Mouse (Mus musculus) embryonic facial prominence, embryonic 12.5 days (tissue): ENCODE data around the gene Sdccag8. TPM values are rescaled to one million over a fixed set of nuclear protein-coding genes. Genes with fewer than 3 reads are reported as not detected.

ENCODE experiments used
- ATAC-seq: fragments of 200-750 bp; cut with Nextera tagmentation; 2 replicates; pipeline ENCODE4 v1.8.0; 2017; ENCODE audit not compliant: insufficient number of reproducible peaks, insufficient read depth, low FRiP score, low TSS enrichment
- H3K27ac ChIP-seq: fragments of 300-500 bp; sonication (generic); 2 replicates; pipeline ENCODE4 v1.5.1; 2016; ENCODE audit warnings: mild to moderate bottlenecking
- H3K27me3 ChIP-seq: fragments of 300-500 bp; sonication (generic); 2 replicates; pipeline ENCODE4 v1.6.1; 2016; ENCODE audit warnings: mild to moderate bottlenecking, moderate library complexity
- H3K36me3 ChIP-seq: fragments of 300-500 bp; sonication (generic); 2 replicates; pipeline ENCODE4 v1.6.1; 2016; ENCODE audit warnings: mild to moderate bottlenecking
- H3K4me1 ChIP-seq: fragments of 300-500 bp; sonication (generic); 2 replicates; pipeline ENCODE4 v1.6.1; 2016
- H3K4me2 ChIP-seq: fragments of 300-500 bp; sonication (generic); replicated peaks from 2 replicates; pipeline ENCODE4 v1.6.1; 2016; ENCODE audit warnings: mild to moderate bottlenecking, moderate library complexity
- H3K4me3 ChIP-seq: fragments of 300-500 bp; sonication (generic); 2 replicates; pipeline ENCODE4 v1.5.1; 2016; ENCODE audit warnings: mild to moderate bottlenecking
- H3K9ac ChIP-seq: fragments of 300-500 bp; sonication (generic); 2 replicates; pipeline ENCODE4 v1.6.1; 2016; ENCODE audit warnings: mild to moderate bottlenecking, moderate library complexity
- H3K9me3 ChIP-seq: fragments of 300-500 bp; sonication (generic); 2 replicates; pipeline ENCODE4 v1.6.1; 2016; ENCODE audit warnings: mild to moderate bottlenecking, moderate library complexity
- WGBS: fragments of 180-500 bp; shearing (Covaris S2); methylation state at CpG from one replicate; pipeline ENCODE4 v1.1.7; 2016; 5-methylcytosine and 5-hydroxymethylcytosine counted together
- polyA plus RNA-seq: library from polyadenylated mRNA; unstranded; fragments of >200 nt; fragmentation: Nextera tagmentation; extraction: Ambion mirVana; gene quantifications from 2 replicates; pipeline ENCODE4 v1.2.1, GENCODE M21; 2016

Gene Sdccag8
- polyA plus RNA-seq: 17.0 and 19.3 TPM in 2 replicates

GRCm38 (mm10) chr1:176814591-176815062, at the start of gene Sdccag8:
Gene Sdccag8 (plus strand): TSS chr1:176814660.
- Histone ChIP-seq H3K27me3 (no peaks in the 10 kb centered on the region), H3K4me2 (peak within 1 kb of the TSS; percentile 75), H3K9ac (peak within 1 kb of the TSS; percentile 90), H3K27ac (peak within 1 kb of the TSS; percentile 93), H3K9me3 (no peaks in the 10 kb centered on the region), H3K4me3 (peak within 1 kb of the TSS; percentile 94), H3K36me3 (no peaks in the 10 kb centered on the region), H3K4me1 (peaks cover 15% of the 10 kb centered on the region; the same call in 1 of the 2 replicates)
- peak; percentile 97 for ATAC-seq
- under 1% methylated on average over 25 of the region's 25 CpGs for WGBS

DNA sequence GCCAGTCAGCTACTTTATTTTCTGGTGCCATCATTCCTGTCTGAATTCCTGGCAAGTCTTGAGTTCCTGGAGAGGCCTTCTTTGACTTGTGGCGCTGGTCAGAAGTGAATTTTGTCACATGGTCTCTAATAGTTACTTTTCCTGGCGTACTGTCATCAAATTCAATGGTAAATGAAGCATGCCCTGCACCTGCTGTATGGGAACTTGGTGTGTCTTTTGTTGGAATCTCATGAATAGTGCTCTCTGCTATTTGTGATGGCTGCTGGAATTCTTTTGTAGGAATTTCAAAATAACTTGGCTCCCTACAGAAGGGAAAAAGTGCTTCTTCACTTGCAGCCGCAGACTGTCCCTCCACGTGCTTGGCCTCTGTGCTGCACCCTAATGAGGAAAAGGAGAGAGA, 39.9 kb upstream of the Sdccag8 start:
- H3K4me3 ChIP-seq: no peak overlapping the region
- no peaks in the 10 kb centered on the region for H3K9me3 ChIP-seq
- WGBS: 87% methylated on average over 4 of the region's 4 CpGs
- H3K9ac ChIP-seq: no peak overlapping the region
- no peak overlapping the region for H3K27ac ChIP-seq
- no peaks in the 10 kb centered on the region for H3K27me3 ChIP-seq
- H3K4me1 ChIP-seq: no peaks in the 10 kb centered on the region
- no peak for ATAC-seq
- peaks cover 33% of the 10 kb centered on the region for H3K36me3 ChIP-seq
- no peak overlapping the region for H3K4me2 ChIP-seq

DNA sequence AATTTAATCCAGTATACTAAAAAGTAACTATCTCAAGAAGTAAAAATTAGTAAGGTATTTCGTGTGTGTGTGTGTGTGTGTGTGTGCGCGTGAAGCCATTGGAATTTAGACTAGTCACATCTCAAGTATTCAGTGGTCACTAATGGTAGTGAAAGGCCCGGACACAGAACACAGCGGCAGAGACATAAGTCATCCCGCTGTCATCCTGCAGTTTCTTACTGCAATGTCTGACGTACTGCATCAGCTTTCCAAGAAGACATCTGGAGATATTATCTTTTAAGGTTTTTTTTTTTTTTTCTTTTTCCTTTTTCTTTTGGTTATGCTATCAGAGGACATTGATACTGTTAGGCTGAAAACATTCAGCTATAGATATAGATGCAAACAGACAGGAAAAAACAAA, 25.1 kb upstream of the Sdccag8 start:
- Histone ChIP-seq H3K4me3 (no peak overlapping the region), H3K9ac (no peak overlapping the region), H3K4me2 (no peak overlapping the region), H3K9me3 (no peaks in the 10 kb centered on the region), H3K27ac (no peak overlapping the region), H3K27me3 (no peaks in the 10 kb centered on the region), H3K4me1 (no peaks in the 10 kb centered on the region), H3K36me3 (peaks cover 34% of the 10 kb centered on the region)
- 94% methylated on average over 7 of the region's 7 CpGs for WGBS
- no peak for ATAC-seq

- Histone ChIP-seq H3K27ac (no peak overlapping the region), H3K9ac (no peak overlapping the region), H3K9me3 (no peaks in the 10 kb centered on the region), H3K4me1 (peaks cover 4% of the 10 kb centered on the region; the same call in 1 of the 2 replicates), H3K4me3 (no peak overlapping the region), H3K36me3 (peaks cover 26% of the 10 kb centered on the region), H3K27me3 (no peaks in the 10 kb centered on the region), H3K4me2 (no peak overlapping the region)
- 94% methylated on average over 1 of the region's 1 CpGs for WGBS
- no peak for ATAC-seq
Observed at GRCm38 (mm10) chr1:176792175-176792574, 22.3 kb upstream of the Sdccag8 start.

DNA sequence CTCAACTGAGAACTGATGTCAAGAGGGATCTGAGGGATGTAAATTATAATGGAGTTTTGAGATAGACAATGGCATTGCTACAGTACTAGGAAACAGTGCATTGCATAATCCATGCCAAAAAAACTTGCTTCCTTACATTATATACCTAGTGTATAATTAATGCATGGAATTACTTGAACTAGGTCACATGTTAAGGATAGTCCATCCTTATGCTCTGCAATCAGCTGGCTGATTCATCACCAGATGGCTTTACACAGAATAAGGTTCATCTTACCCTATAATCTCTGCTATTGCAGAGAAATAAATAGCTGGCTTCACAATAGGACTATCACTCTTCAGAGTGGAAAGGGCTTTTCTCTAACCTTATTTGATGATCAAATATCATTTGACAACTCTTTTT, 15.8 kb upstream of the Sdccag8 start:
- Histone ChIP-seq H3K4me1 (peaks cover 19% of the 10 kb centered on the region), H3K9me3 (no peaks in the 10 kb centered on the region), H3K4me3 (no peak overlapping the region), H3K27me3 (no peaks in the 10 kb centered on the region), H3K27ac (no peak overlapping the region), H3K4me2 (no peak overlapping the region), H3K36me3 (no peaks in the 10 kb centered on the region), H3K9ac (no peak overlapping the region)
- no peak for ATAC-seq

DNA sequence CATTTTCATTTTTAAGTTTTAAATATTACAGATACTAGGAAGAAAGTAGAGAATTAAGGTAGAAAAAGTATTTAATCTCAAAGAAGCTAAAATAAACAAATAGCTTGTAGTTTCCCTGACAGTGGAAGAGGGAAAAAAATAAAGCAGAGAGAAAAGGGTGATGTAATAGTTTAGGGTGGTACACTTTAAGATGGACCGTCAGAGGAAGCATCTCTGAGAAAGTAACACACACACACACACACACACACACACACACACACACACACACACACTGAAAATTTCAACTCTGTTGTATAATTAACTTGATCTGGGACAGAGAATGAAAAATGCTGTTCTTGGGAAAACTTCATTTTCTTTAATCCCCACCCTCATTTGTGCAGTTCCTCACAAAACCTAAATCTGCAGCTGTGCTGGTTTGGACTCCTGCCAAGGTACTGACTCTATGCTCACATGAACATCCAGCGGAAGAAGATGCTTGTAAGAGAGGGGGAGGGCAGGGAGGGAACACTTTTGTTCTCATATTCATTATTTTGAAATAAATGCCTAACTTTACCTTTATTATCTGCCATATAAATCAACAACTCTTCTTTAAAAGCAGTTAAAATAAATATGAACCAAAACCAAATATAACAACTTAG, 13.6 kb upstream of the Sdccag8 start:
- Histone ChIP-seq H3K27me3 (no peaks in the 10 kb centered on the region), H3K9me3 (no peaks in the 10 kb centered on the region), H3K9ac (no peak overlapping the region), H3K4me3 (no peak overlapping the region), H3K4me2 (no peak overlapping the region), H3K4me1 (peaks cover 15% of the 10 kb centered on the region), H3K36me3 (no peaks in the 10 kb centered on the region), H3K27ac (no peak overlapping the region)
- WGBS: 28% methylated on average over 2 of the region's 2 CpGs
- ATAC-seq: 0 out of 2 replicates have a peak, but pooled peaks have one; percentile 60

DNA sequence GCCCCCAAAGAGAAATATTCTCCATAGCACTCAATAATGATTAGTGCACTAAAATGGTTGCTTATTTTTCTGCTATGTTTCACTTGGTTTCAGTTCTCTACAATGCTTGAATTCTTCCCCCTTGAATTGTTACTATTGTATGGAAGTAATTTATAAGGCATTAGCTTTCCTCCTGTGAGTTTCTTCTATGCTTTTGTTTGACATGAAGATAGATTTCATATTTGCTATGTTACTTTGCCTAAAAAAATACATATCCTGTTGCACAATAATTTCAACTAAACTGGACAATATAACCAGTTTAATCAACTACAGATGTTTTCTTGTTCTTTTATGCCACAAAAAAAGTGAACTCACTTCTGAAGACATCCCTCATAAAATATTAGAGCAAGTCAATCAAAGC, 4.3 kb upstream of the Sdccag8 start:
- H3K9ac ChIP-seq: no peak overlapping the region
- H3K9me3 ChIP-seq: no peaks in the 10 kb centered on the region
- no peaks in the 10 kb centered on the region for H3K36me3 ChIP-seq
- H3K27ac ChIP-seq: no peak overlapping the region
- H3K4me2 ChIP-seq: no peak overlapping the region
- no peaks in the 10 kb centered on the region for H3K27me3 ChIP-seq
- peaks cover 24% of the 10 kb centered on the region for H3K4me1 ChIP-seq
- H3K4me3 ChIP-seq: no peak overlapping the region
- ATAC-seq: no peak

- no peaks in the 10 kb centered on the region for H3K27me3 ChIP-seq
- H3K9me3 ChIP-seq: no peaks in the 10 kb centered on the region
- H3K36me3 ChIP-seq: no peaks in the 10 kb centered on the region
- peak overlapping the region; percentile 94; the same call in 1 of the 2 replicates for H3K4me3 ChIP-seq
- H3K27ac ChIP-seq: no peak overlapping the region
- no peak overlapping the region for H3K9ac ChIP-seq
- WGBS: 79% methylated on average over 3 of the region's 3 CpGs
- H3K4me2 ChIP-seq: peak overlapping the region; percentile 75
- H3K4me1 ChIP-seq: peaks cover 20% of the 10 kb centered on the region
- no peak for ATAC-seq
Observed at GRCm38 (mm10) chr1:176811892-176812291, 2.6 kb upstream of the Sdccag8 start.

GRCm38 (mm10) chr1:176812491-176813291, 1.8 kb upstream of the Sdccag8 start:
- Histone ChIP-seq H3K4me3 (peak overlapping the region; percentile 94), H3K9me3 (no peaks in the 10 kb centered on the region), H3K4me2 (peak overlapping the region; percentile 75), H3K27ac (peak overlapping the region; percentile 93), H3K27me3 (no peaks in the 10 kb centered on the region), H3K36me3 (no peaks in the 10 kb centered on the region), H3K9ac (peak overlapping the region; percentile 90), H3K4me1 (peaks cover 19% of the 10 kb centered on the region; the same call in 1 of the 2 replicates)
- ATAC-seq: no peak
- 23% methylated on average over 11 of the region's 11 CpGs for WGBS

DNA sequence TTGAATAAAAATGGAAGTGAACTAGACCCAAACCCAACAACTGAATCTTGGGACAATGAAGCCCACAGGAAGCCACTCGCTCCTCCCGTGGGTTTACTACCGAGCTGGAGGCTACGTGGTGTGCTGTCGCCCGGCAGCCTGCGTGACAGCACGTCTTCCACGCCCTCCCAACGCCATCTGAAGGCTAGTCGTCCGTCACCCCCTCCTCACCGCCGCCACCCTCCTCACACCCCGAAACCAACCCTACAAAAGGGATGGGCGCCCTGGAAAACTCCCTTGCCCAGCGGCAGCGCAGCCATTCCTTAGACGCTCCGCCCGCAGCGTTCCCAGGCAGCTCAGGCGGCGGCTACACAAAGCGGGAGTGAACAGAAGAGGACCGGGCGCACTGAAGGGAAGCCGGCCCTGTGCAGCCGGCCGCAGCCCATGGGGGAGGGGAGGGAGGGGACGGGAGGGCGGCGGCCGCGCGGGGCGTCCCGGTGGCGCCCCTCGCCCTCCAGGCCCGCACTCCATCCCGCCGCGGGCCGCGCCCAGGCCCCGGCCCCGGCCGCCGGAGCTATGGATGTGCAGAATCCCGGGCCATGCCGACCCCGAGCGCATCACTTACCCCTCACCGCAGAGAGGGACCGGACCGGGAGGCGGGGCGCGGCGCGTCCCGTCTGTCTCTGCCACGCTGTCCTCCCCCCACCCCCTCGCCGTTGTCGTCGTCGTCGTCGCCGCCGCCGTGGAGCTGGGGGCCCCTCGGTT, 996 bp upstream of the Sdccag8 start:
- Histone ChIP-seq H3K36me3 (no peaks in the 10 kb centered on the region), H3K27me3 (no peaks in the 10 kb centered on the region), H3K9ac (peak overlapping the region; percentile 90), H3K4me2 (peak overlapping the region; percentile 75), H3K27ac (peak overlapping the region; percentile 93), H3K4me3 (peak overlapping the region; percentile 94), H3K4me1 (peaks cover 19% of the 10 kb centered on the region; the same call in 1 of the 2 replicates), H3K9me3 (no peaks in the 10 kb centered on the region)
- WGBS: under 1% methylated on average over 64 of the region's 75 CpGs
- peak; percentile 38 for ATAC-seq

DNA sequence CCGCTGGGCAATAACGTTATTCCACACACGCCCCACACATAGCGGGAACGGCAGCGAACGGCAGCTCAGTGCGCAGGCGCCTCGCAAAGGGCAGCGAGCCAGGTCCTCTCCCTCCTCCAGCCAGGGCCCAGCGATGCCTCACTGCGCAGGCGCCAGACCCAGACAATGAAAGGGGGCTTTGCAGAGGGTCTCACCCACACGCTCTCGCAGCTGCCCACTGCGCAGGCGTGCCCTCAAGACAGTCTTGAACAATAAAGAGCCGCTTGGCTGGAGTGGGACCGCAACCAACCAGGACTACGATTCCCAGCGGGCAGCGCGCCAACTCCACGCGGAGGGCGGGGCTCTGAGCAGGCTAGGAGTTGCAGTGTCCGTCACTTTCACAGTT, 432 bp upstream of the Sdccag8 start, which contains the start of gene Cep170:
TSS of gene Cep170 (minus strand) at position 32 of the 385 bp plus-strand sequence.
- no peaks in the 10 kb centered on the region for H3K9me3 ChIP-seq
- peak; percentile 98 for ATAC-seq
- peak within 1 kb of the TSS; percentile 93 for H3K27ac ChIP-seq
- peaks cover 18% of the 10 kb centered on the region; the same call in 1 of the 2 replicates for H3K4me1 ChIP-seq
- peak within 1 kb of the TSS; percentile 94 for H3K4me3 ChIP-seq
- peak within 1 kb of the TSS; percentile 75 for H3K4me2 ChIP-seq
- WGBS: 0% methylated on average over 28 of the region's 28 CpGs
- H3K36me3 ChIP-seq: no peaks in the 10 kb centered on the region
- H3K27me3 ChIP-seq: no peaks in the 10 kb centered on the region
- peak within 1 kb of the TSS; percentile 90 for H3K9ac ChIP-seq
